Mouse (Mus musculus) embryonic fibroblast, embryonic 13.5 days (primary cell): ENCODE data around the gene Znrf2.

Source experiments
- CTCF ChIP-seq: IDR thresholded peaks from 2 replicates; pipeline ENCODE4 v1.5.1; 2011; ENCODE audit warnings: mild to moderate bottlenecking, control low read depth, low read length, moderate library complexity, borderline replicate concordance; ENCODE audit not compliant: insufficient read depth
- POLR2A ChIP-seq: IDR thresholded peaks from 2 replicates; pipeline ENCODE4 v1.6.1; 2011; ENCODE audit warnings: low read depth, mild to moderate bottlenecking, control low read depth, low read length, moderate library complexity

DNA sequence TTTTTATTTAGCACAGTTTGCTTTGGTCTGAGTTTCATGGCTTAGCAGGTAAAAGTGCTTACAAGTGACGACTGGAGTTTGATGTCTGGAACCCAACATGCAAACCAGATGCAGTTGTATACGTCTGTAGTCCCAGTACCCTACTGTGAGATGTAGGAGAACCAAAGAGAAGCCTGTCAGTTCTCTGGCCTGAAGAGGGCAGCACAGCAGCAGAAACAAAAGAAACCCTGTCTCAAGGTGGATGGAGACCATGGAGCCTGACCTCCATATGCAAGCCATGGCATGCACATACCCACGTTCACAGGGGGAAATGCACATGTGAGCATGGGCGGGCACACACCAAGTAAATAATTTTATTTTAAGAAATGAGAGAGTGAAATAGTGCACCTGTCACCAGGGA is 100.8 kb downstream of the Znrf2 start:
- no peak for TF ChIP-seq POLR2A
- TF ChIP-seq CTCF, result peak; percentile 41; the same call in 1 of the 2 replicates
